Mouse (Mus musculus) stomach, postnatal 0 days (tissue): ENCODE measurements around the gene Pcbd2. TPM values are rescaled to one million over a fixed set of nuclear protein-coding genes. Genes with fewer than 3 reads are reported as not detected.
A peak's percentile ranks its signal among the peaks of the same experiment; 100 is the strongest.

Experiments used
- ATAC-seq: fragments of 200-750 bp; cut with Nextera tagmentation; 2 replicates; pipeline ENCODE4 v1.8.0; 2017; ENCODE audit not compliant: low FRiP score, low TSS enrichment
- DNase-seq: peaks from one replicate; pipeline ENCODE4 v3.0.0-alpha.2; 2016; ENCODE audit warnings: low spot score
- H3K27ac ChIP-seq: fragments of 300-500 bp; sonication (generic); replicated peaks from 2 replicates; pipeline ENCODE4 v1.5.1; 2014; ENCODE audit warnings: mild to moderate bottlenecking, control low read depth
- H3K27me3 ChIP-seq: fragments of 300-500 bp; sonication (generic); 2 replicates; pipeline ENCODE4 v1.6.1; 2014; ENCODE audit warnings: low read length; ENCODE audit not compliant: control insufficient read depth, insufficient read depth
- H3K36me3 ChIP-seq: fragments of 300-500 bp; sonication (generic); 2 replicates; pipeline ENCODE4 v1.6.1; 2014; ENCODE audit warnings: low read length, mixed read lengths; ENCODE audit not compliant: control insufficient read depth, insufficient read depth
- H3K4me1 ChIP-seq: fragments of 300-500 bp; sonication (generic); replicated peaks from 2 replicates; pipeline ENCODE4 v1.6.1; 2014; ENCODE audit warnings: antibody characterized with exemption; ENCODE audit not compliant: control insufficient read depth, insufficient read depth
- H3K4me2 ChIP-seq: fragments of 300-500 bp; sonication (generic); replicated peaks from 2 replicates; pipeline ENCODE4 v1.6.1; 2014; ENCODE audit warnings: low read depth, mild to moderate bottlenecking, control low read depth, moderate library complexity
- H3K4me3 ChIP-seq: fragments of 300-500 bp; sonication (generic); 2 replicates; pipeline ENCODE4 v1.5.1; 2014; ENCODE audit warnings: low read depth, low read length, control low read depth
- H3K9ac ChIP-seq: fragments of 300-500 bp; sonication (generic); 2 replicates; pipeline ENCODE4 v1.6.1; 2014; ENCODE audit warnings: mild to moderate bottlenecking, low read length, control low read depth, mixed read lengths
- H3K9me3 ChIP-seq: fragments of 300-500 bp; sonication (generic); 2 replicates; pipeline ENCODE4 v1.6.1; 2016; ENCODE audit warnings: low read length; ENCODE audit not compliant: control insufficient read depth
- CTCF ChIP-seq: IDR thresholded peaks from 2 replicates; pipeline ENCODE4 v1.5.1; 2016; ENCODE audit warnings: antibody characterized with exemption, low read depth, mild to moderate bottlenecking, moderate library complexity
- EP300 ChIP-seq: optimal IDR thresholded peaks from 2 replicates; pipeline ENCODE3; 2016; ENCODE audit warnings: antibody characterized with exemption
- WGBS: fragments of 180-500 bp; shearing (Covaris S2); extraction: QIAGEN DNeasy Blood & Tissue Kit; methylation state at CpG from one replicate; pipeline ENCODE4 v1.1.7; 2014; 5-methylcytosine and 5-hydroxymethylcytosine counted together
- polyA plus RNA-seq: library from polyadenylated mRNA; unstranded; fragments of >200 nt; fragmentation: Nextera tagmentation; extraction: Ambion mirVana; gene quantifications from 2 replicates; pipeline ENCODE4 v1.2.1, GENCODE M21; 2015

Gene Pcbd2
- polyA plus RNA-seq, 1 experiment from 2014 or later, result 71.2 TPM

DNA sequence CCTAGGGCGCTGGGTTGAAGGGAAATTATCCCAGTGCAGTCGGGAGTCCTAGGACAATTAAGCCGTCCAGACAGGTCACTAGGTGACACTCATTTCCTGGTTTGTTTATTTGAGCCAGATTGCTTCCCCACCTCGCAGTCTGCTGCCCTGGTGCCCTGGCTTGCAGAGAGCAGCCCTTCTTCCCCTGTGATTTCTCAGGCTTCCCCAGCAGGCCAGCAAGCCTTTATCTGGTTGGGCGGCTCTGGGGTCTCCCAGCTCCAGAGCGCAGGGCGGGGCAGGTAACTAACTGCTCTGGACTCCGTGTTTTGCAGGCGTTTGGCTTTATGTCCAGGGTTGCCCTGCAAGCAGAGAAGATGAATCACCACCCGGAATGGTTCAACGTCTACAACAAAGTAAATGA, 47.9 kb downstream of the Pcbd2 start:
- no peaks in the 10 kb centered on the region for H3K4me1 ChIP-seq
- H3K4me2 ChIP-seq, result no peak overlapping the region
- no peak overlapping the region for H3K27ac ChIP-seq
- 18% methylated on average over 11 of the region's 11 CpGs for WGBS
- H3K27me3 ChIP-seq, result no peaks in the 10 kb centered on the region
- no peak for ATAC-seq
- TF ChIP-seq EP300 (no peak), CTCF (no peak)
- peaks cover 2% of the 10 kb centered on the region for H3K36me3 ChIP-seq
- no peaks in the 10 kb centered on the region for H3K9me3 ChIP-seq
- H3K4me3 ChIP-seq, result no peak overlapping the region
- no peak overlapping the region for H3K9ac ChIP-seq
- no peak for DNase-seq

DNA sequence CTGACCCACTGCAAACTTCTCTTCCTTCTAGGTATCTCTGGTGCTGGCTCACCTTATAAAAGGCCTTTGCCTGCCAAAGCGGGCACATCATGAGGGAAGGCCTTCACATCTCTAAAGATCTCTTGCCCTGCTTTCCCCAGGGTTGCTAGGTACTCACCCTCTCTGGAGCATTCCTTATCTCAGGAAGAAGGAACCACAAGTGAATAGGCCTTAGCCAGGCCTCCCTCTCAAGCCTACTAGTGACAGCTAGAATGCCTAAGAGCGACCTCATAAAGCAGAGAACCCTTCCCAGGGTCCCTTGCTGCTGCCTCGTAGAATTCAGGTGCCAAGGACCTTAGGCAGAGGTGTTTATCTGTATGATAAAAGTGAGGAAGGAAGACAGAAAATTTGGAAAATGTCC, 57.1 kb downstream of the Pcbd2 start, which contains the start of gene Catsper3:
TSS of gene Catsper3 (plus strand) at position 301 of the 400 bp plus-strand sequence.
- ATAC-seq, result no peak
- 89% methylated on average over 3 of the region's 3 CpGs for WGBS

DNA sequence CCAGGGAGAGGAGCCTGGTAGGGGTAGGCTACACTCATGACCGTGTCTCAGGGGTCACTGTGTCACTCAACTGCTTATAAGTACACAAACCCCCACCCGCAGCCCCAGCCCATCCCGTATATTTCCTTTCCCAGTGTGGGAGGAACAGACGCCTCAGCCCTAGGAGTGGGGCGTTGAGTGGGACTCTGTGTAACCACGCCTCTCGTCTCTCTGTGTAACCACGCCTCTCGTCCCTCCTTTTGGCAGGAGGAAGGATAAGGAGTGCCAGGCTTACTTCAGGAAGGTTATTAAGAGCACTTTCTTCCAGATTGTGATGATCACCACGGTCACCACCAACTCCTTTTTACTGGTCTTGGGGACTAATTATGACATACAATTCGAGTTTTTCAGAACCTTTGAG, 59.0 kb downstream of the Pcbd2 start:
- WGBS, result 32% methylated on average over 11 of the region's 11 CpGs
- no peak overlapping the region for H3K4me3 ChIP-seq
- no peak overlapping the region for H3K27ac ChIP-seq
- no peaks in the 10 kb centered on the region for H3K9me3 ChIP-seq
- DNase-seq (peak; percentile 71), ATAC-seq (peak; percentile 74; the same call in 1 of the 2 replicates)
- H3K4me2 ChIP-seq, result peak overlapping the region; percentile 8; the same call in 1 of the 2 replicates
- H3K27me3 ChIP-seq, result no peaks in the 10 kb centered on the region
- no peaks in the 10 kb centered on the region for H3K36me3 ChIP-seq
- no peaks in the 10 kb centered on the region for H3K4me1 ChIP-seq
- no peak overlapping the region for H3K9ac ChIP-seq
- no peak for TF ChIP-seq EP300
- no peak for TF ChIP-seq CTCF

More for the DNA sequence above, 57.1 kb downstream of the Pcbd2 start, which contains the start of gene Catsper3:
- Histone ChIP-seq H3K27me3 (no peaks in the 10 kb centered on the region), H3K9ac (no peak within 1 kb of the TSS), H3K4me1 (no peaks in the 10 kb centered on the region), H3K36me3 (no peaks in the 10 kb centered on the region), H3K4me3 (no peak within 1 kb of the TSS), H3K4me2 (no peak within 1 kb of the TSS), H3K27ac (no peak within 1 kb of the TSS), H3K9me3 (no peaks in the 10 kb centered on the region)
- TF ChIP-seq CTCF (no peak), EP300 (no peak)
- DNase-seq, result no peak

DNA sequence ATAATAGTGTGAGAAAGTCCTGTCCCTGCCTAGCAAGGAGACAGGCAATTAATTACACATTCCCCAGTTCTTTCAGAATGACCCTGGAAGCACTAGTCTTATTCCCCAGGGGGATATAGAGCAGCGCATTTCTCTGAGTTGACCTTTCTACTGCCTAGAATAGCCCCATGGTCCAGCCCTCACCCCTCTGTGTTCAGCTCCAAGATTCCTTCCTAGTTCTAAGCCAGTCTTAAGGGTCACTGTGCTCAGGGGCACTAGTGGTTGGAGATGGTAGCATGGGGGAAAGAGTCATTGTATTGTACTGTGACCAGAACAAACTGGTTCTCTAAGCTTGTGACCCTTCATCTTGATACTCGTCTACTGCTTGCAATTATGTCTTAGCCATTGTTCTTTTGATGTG, 74.1 kb downstream of the Pcbd2 start:
- no peaks in the 10 kb centered on the region for H3K36me3 ChIP-seq
- no peaks in the 10 kb centered on the region for H3K4me1 ChIP-seq
- no peak overlapping the region for H3K4me3 ChIP-seq
- H3K9ac ChIP-seq, result no peak overlapping the region
- H3K27me3 ChIP-seq, result no peaks in the 10 kb centered on the region
- no peak for ATAC-seq
- H3K27ac ChIP-seq, result no peak overlapping the region
- no peak overlapping the region for H3K4me2 ChIP-seq
- DNase-seq, result no peak
- no peak for TF ChIP-seq CTCF
- TF ChIP-seq EP300, result no peak
- H3K9me3 ChIP-seq, result no peaks in the 10 kb centered on the region
- 77% methylated on average over 2 of the region's 2 CpGs for WGBS

DNA sequence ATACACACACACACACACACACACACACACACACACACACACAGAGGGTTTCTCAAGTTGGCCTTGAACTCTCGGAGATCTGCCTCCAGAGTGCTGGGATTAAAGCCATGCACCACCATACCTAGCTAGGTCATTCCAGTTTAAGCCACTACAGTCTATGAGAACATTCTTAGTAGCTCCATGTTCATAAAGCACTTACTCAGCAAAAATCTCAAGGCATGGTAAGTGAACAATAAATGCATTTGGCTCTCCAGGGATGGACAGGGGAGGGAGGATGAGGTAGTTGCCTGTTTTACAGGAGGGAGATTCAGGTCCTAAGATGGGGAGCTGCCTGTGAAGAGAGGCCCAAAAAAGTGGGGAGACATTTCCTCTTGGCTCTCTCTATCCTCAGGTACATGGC, 76.8 kb downstream of the Pcbd2 start:
- Histone ChIP-seq H3K4me3 (no peak overlapping the region), H3K27ac (no peak overlapping the region), H3K9me3 (no peaks in the 10 kb centered on the region), H3K36me3 (no peaks in the 10 kb centered on the region), H3K9ac (no peak overlapping the region), H3K4me1 (no peaks in the 10 kb centered on the region), H3K4me2 (no peak overlapping the region), H3K27me3 (no peaks in the 10 kb centered on the region)
- DNase-seq (no peak), ATAC-seq (no peak)
- WGBS, result 95% methylated on average over 1 of the region's 1 CpGs
- TF ChIP-seq CTCF (no peak), EP300 (no peak)

DNA sequence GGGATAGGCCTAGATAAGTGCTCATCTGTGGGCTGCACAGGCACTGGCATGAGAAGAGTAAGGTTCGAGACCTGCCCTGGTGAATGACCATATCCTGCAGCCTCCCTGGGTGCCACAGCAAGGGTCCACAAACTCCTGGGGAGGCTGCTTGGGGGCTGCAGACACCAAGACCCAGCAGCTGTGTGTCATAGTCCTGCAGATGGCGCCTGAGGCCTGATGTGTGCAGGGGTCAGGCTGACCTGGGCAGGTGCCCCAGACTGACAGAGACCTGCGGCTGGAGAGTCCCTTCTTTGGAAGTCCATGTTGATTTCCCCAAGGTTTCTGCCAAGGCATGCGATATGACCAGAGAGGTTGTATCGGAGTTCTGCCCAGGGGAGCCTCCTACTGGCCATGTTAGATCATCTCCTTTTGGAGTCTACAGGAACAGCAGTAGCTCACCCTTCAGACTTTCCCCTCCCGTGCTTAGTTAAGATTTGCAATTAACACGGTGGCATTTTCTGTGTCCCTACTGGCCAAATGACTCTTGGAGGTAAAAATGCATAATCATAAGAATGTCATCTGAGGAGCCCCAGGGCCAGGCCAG, 82.0 kb downstream of the Pcbd2 start:
- TF ChIP-seq EP300, result no peak
- TF ChIP-seq CTCF, result peak; percentile 64
- DNase-seq, result no peak
- WGBS, result 73% methylated on average over 7 of the region's 7 CpGs

More for the DNA sequence above, 82.0 kb downstream of the Pcbd2 start:
- ATAC-seq, result 0 out of 2 replicates have a peak, but pooled peaks have one; percentile 13
- Histone ChIP-seq H3K27me3 (no peaks in the 10 kb centered on the region), H3K4me1 (no peaks in the 10 kb centered on the region), H3K27ac (no peak overlapping the region), H3K9me3 (no peaks in the 10 kb centered on the region), H3K36me3 (no peaks in the 10 kb centered on the region), H3K4me2 (no peak overlapping the region), H3K9ac (no peak overlapping the region), H3K4me3 (no peak overlapping the region)
